In genomic region chr6:13871625-13871958, GRCm38 (mm10) we compare ENCODE assay signal across 8 mouse cellular contexts. TPM values are rescaled to one million over a fixed set of nuclear protein-coding genes. Genes with fewer than 3 reads are reported as not detected.
A peak's percentile ranks its signal among the peaks of the same experiment; 100 is the strongest.
DNase-seq lines count a peak whose midpoint lies in the region; ATAC-seq and TF ChIP-seq lines count a peak whose summit lies in the region.

No protein-coding gene starts in this region.

- no peak for TF ChIP-seq CTCF in lung, postnatal 0 days (IDR thresholded peaks at IDR 0.05)
- TF ChIP-seq CTCF in small intestine, adult 2 months (IDR thresholded peaks at IDR 0.05; ENCODE audit: extremely low read depth, insufficient read length, insufficient replicate concordance, low read depth, low read length) = no peak

- peaks cover 6% of the 10 kb centered on the region; the same call in 1 of the 2 replicates for H3K4me1 ChIP-seq in lung, postnatal 0 days (ENCODE audit: insufficient read depth, low read depth, low read length)
- peaks cover 7% of the 10 kb centered on the region; the same call in 1 of the 2 replicates for H3K4me1 ChIP-seq in limb, embryonic 13.5 days
- peaks cover 4% of the 10 kb centered on the region; the same call in 1 of the 2 replicates for H3K4me1 ChIP-seq in small intestine, adult 2 months (ENCODE audit: control insufficient read depth, insufficient read depth, insufficient read length, low read length)

- 1% methylated on average over 7 of the region's 7 CpGs for WGBS in lung, postnatal 0 days
- WGBS in limb, embryonic 13.5 days = 4% methylated on average over 7 of the region's 7 CpGs
- WGBS in small intestine, adult 2 months = under 1% methylated on average over 7 of the region's 7 CpGs

- H3K9me3 ChIP-seq in lung, postnatal 0 days (ENCODE audit: low read length) = no peaks in the 10 kb centered on the region
- no peaks in the 10 kb centered on the region for H3K9me3 ChIP-seq in limb, embryonic 13.5 days

- no peak for DNase-seq in lung, postnatal 0 days (ENCODE audit: low spot score)
- DNase-seq in lung, postnatal 4 days = no peak
- DNase-seq in adrenal gland, postnatal 14 days = no peak
- no peak for DNase-seq in adrenal gland, adult (ENCODE audit: inconsistent age in 2 of 2, low spot score in 1 of 2)
- DNase-seq in cerebellum, adult 9-10 months = no peak

- ATAC-seq in lung, postnatal 0 days = peak; percentile 64
- ATAC-seq in erythroid progenitor cell, adult 5-6 weeks (replicated peaks; ENCODE audit: low FRiP score, poor library complexity, severe bottlenecking) = peak; percentile 66
- ATAC-seq in limb, embryonic 13.5 days (ENCODE audit: low FRiP score, low read depth) = peak; percentile 75

- no peaks in the 10 kb centered on the region; the same call in 1 of the 2 replicates for H3K36me3 ChIP-seq in lung, postnatal 0 days (ENCODE audit: insufficient read depth, low read length)
- peaks cover 7% of the 10 kb centered on the region; the same call in 1 of the 2 replicates for H3K36me3 ChIP-seq in limb, embryonic 13.5 days
- peaks cover 2% of the 10 kb centered on the region; the same call in 1 of the 2 replicates for H3K36me3 ChIP-seq in small intestine, adult 2 months (ENCODE audit: control insufficient read depth, insufficient read depth, low read length)

- H3K4me3 ChIP-seq in lung, postnatal 0 days (ENCODE audit: low read depth, low read length) = peak overlapping the region; percentile 66
- H3K4me3 ChIP-seq in limb, embryonic 13.5 days = peak overlapping the region; percentile 61
- peak overlapping the region; percentile 63 for H3K4me3 ChIP-seq in small intestine, adult 2 months (ENCODE audit: low read depth, low read length)

- TF ChIP-seq EP300 in lung, postnatal 0 days (IDR thresholded peaks at IDR 0.05) = no peak

- peak overlapping the region; percentile 48 for H3K4me2 ChIP-seq in lung, postnatal 0 days (replicated peaks; ENCODE audit: low read depth, low read length)
- peak overlapping the region; percentile 59 for H3K4me2 ChIP-seq in limb, embryonic 13.5 days (replicated peaks)

- peak overlapping the region; percentile 87 for H3K27ac ChIP-seq in lung, postnatal 0 days (ENCODE audit: low read length)
- peak overlapping the region; percentile 85 for H3K27ac ChIP-seq in limb, embryonic 13.5 days
- peak overlapping the region; percentile 76 for H3K27ac ChIP-seq in small intestine, adult 2 months (ENCODE audit: insufficient read depth, low read depth, low read length)

- TF ChIP-seq POLR2A in small intestine, adult 2 months (IDR thresholded peaks at IDR 0.05; ENCODE audit: low read depth, low read length) = no peak

- peak overlapping the region; percentile 72 for H3K9ac ChIP-seq in lung, postnatal 0 days (replicated peaks; ENCODE audit: low read depth)
- H3K9ac ChIP-seq in limb, embryonic 13.5 days = peak overlapping the region; percentile 75

- no peaks in the 10 kb centered on the region for H3K27me3 ChIP-seq in lung, postnatal 0 days (replicated peaks; ENCODE audit: insufficient read depth, low read length)
- H3K27me3 ChIP-seq in limb, embryonic 13.5 days = no peaks in the 10 kb centered on the region
- H3K27me3 ChIP-seq in small intestine, adult 2 months (ENCODE audit: control insufficient read depth, insufficient read depth, low read length) = no peaks in the 10 kb centered on the region

RNA-seq across cellular contexts. Expression of gene 2610001J05Rik, which starts 0.3 kb away (rescaled TPM):
- polyA plus RNA-seq in lung, postnatal 0 days (2015; fragmentation: Nextera tagmentation; extraction: Ambion mirVana) = 139 and 157 TPM in 2 replicates
- 5.8 and 7.1 TPM in 2 replicates for total RNA-seq in erythroid progenitor cell, adult 5-6 weeks (2015; ENCODE audit: low replicate concordance)
- 0.30 and 13.1 TPM in 2 replicates for total RNA-seq in erythroid progenitor cell, adult 5-6 weeks (2017; ENCODE audit: low replicate concordance)
- 132 and 137 TPM in 2 replicates for polyA plus RNA-seq in limb, embryonic 13.5 days (2015; fragmentation: Nextera tagmentation; extraction: Ambion mirVana)
- polyA plus RNA-seq in small intestine, adult 2 months (2012; rRNA removed) = 5.1 and 5.3 TPM in 2 replicates
- 38.8 and 41.9 TPM in 2 replicates for total RNA-seq in adrenal gland, postnatal 14 days (2021)

RNA-seq across cellular contexts. Expression of gene Gpr85, which starts 31.9 kb away (rescaled TPM):
- 1.3 and 1.9 TPM in 2 replicates for polyA plus RNA-seq in lung, postnatal 0 days (2015; fragmentation: Nextera tagmentation; extraction: Ambion mirVana)
- not detected in 2 replicates for total RNA-seq in erythroid progenitor cell, adult 5-6 weeks (2015; ENCODE audit: low replicate concordance)
- not detected in 2 replicates for total RNA-seq in erythroid progenitor cell, adult 5-6 weeks (2017; ENCODE audit: low replicate concordance)
- 7.4 and 7.8 TPM in 2 replicates for polyA plus RNA-seq in limb, embryonic 13.5 days (2015; fragmentation: Nextera tagmentation; extraction: Ambion mirVana)
- 0.77 and 1.3 TPM in 2 replicates for polyA plus RNA-seq in small intestine, adult 2 months (2012; rRNA removed)
- total RNA-seq in adrenal gland, postnatal 14 days (2021) = 0.67 and 1.5 TPM in 2 replicates

Comparison
In these comparisons a context has a peak if more than half of its experiments do, and no peak if none do; other contexts are left out.
1. RNA of gene 2610001J05Rik, which starts 0.3 kb away (polyA plus RNA-seq): 139 to 157 TPM in lung, postnatal 0 days and 132 to 137 TPM in limb, embryonic 13.5 days; 5.1 to 5.3 TPM in small intestine, adult 2 months; every median in the first group is over 10 times any median in the second.
2. Peak in every context shown above with its lines, with median percentiles within 50 percentile points of each other: ATAC-seq, H3K27ac ChIP-seq and H3K4me3 ChIP-seq.